Mouse (Mus musculus) lung, postnatal 0 days (tissue): Measurements from ENCODE around the gene Angptl4. TPM values are rescaled to one million over a fixed set of nuclear protein-coding genes. Genes with fewer than 3 reads are reported as not detected.

Experiments
- ATAC-seq: fragments of 200-750 bp; cut with Nextera tagmentation; 2 replicates; pipeline ENCODE4 v1.8.0; 2017; ENCODE audit warnings: moderate library complexity
- DNase-seq: peaks from one replicate; pipeline ENCODE4 v3.0.0-alpha.2; 2016; ENCODE audit warnings: low spot score
- H3K27ac ChIP-seq: fragments of 300-500 bp; sonication (generic); 2 replicates; pipeline ENCODE4 v1.5.1; 2014; ENCODE audit warnings: antibody characterized with exemption, mild to moderate bottlenecking, low read length, mixed read lengths
- H3K27me3 ChIP-seq: fragments of 300-500 bp; sonication (generic); replicated peaks from 2 replicates; pipeline ENCODE4 v1.6.1; 2014; ENCODE audit warnings: low read length, mixed read lengths; ENCODE audit not compliant: insufficient read depth
- H3K36me3 ChIP-seq: fragments of 300-500 bp; sonication (generic); 2 replicates; pipeline ENCODE4 v1.6.1; 2014; ENCODE audit warnings: low read length, mixed read lengths; ENCODE audit not compliant: insufficient read depth
- H3K4me1 ChIP-seq: fragments of 300-500 bp; sonication (generic); 2 replicates; pipeline ENCODE4 v1.6.1; 2014; ENCODE audit warnings: antibody characterized with exemption, low read depth, low read length, mixed read lengths; ENCODE audit not compliant: insufficient read depth
- H3K4me2 ChIP-seq: fragments of 300-500 bp; sonication (generic); replicated peaks from 2 replicates; pipeline ENCODE4 v1.6.1; 2014; ENCODE audit warnings: low read depth, mild to moderate bottlenecking, low read length, moderate library complexity, mixed read lengths
- H3K4me3 ChIP-seq: fragments of 300-500 bp; sonication (generic); 2 replicates; pipeline ENCODE4 v1.5.1; 2014; ENCODE audit warnings: low read depth, low read length
- H3K9ac ChIP-seq: fragments of 300-500 bp; sonication (generic); replicated peaks from 2 replicates; pipeline ENCODE4 v1.6.1; 2014; ENCODE audit warnings: low read depth, mild to moderate bottlenecking
- H3K9me3 ChIP-seq: fragments of 300-500 bp; sonication (generic); 2 replicates; pipeline ENCODE4 v1.6.1; 2016; ENCODE audit warnings: low read length, mixed read lengths
- CTCF ChIP-seq: IDR thresholded peaks from 2 replicates; pipeline ENCODE4 v1.5.1; 2016; ENCODE audit warnings: antibody characterized with exemption, mild to moderate bottlenecking
- EP300 ChIP-seq: IDR thresholded peaks from 2 replicates; pipeline ENCODE4 v1.6.1; 2016; ENCODE audit warnings: antibody characterized with exemption, mild to moderate bottlenecking, control low read depth
- WGBS: fragments of 180-500 bp; shearing (Covaris S2); extraction: QIAGEN DNeasy Blood & Tissue Kit; methylation state at CpG from one replicate; pipeline ENCODE4 v1.1.7; 2014; 5-methylcytosine and 5-hydroxymethylcytosine counted together
- polyA plus RNA-seq: library from polyadenylated mRNA; unstranded; fragments of >200 nt; fragmentation: Nextera tagmentation; extraction: Ambion mirVana; gene quantifications from 2 replicates; pipeline ENCODE4 v1.2.1, GENCODE M21; 2015

The Angptl4 gene
- polyA plus RNA-seq, 1 experiment from 2014 or later: 125 TPM

- TF ChIP-seq CTCF: no peak
- TF ChIP-seq EP300: no peak
- DNase-seq (no peak), ATAC-seq (no peak)
- H3K4me3 ChIP-seq: no peak overlapping the region
- no peaks in the 10 kb centered on the region for H3K36me3 ChIP-seq
- H3K4me1 ChIP-seq: no peaks in the 10 kb centered on the region; the same call in 1 of the 2 replicates
- no peak overlapping the region for H3K9ac ChIP-seq
- no peak overlapping the region for H3K4me2 ChIP-seq
- no peak overlapping the region for H3K27ac ChIP-seq
- WGBS: 95% methylated on average over 4 of the region's 4 CpGs
- no peaks in the 10 kb centered on the region for H3K9me3 ChIP-seq
- H3K27me3 ChIP-seq: no peaks in the 10 kb centered on the region
Measured at GRCm38 (mm10) chr17:33771617-33772016, 10.0 kb downstream of the Angptl4 start.

- H3K9me3 ChIP-seq: no peaks in the 10 kb centered on the region
- H3K27me3 ChIP-seq: no peaks in the 10 kb centered on the region
- 65% methylated on average over 3 of the region's 3 CpGs for WGBS
- no peaks in the 10 kb centered on the region for H3K36me3 ChIP-seq
- H3K4me2 ChIP-seq: no peak overlapping the region
- H3K4me1 ChIP-seq: no peaks in the 10 kb centered on the region
- TF ChIP-seq CTCF: no peak
- TF ChIP-seq EP300: no peak
- ATAC-seq (no peak), DNase-seq (no peak)
- H3K9ac ChIP-seq: no peak overlapping the region
- no peak overlapping the region for H3K4me3 ChIP-seq
- no peak overlapping the region for H3K27ac ChIP-seq
Measured at GRCm38 (mm10) chr17:33766389-33766788, 15.2 kb downstream of the Angptl4 start.

- peak within 1 kb of the TSS; percentile 52 for H3K4me3 ChIP-seq
- H3K4me1 ChIP-seq: peaks cover 30% of the 10 kb centered on the region
- ATAC-seq (peak; percentile 98), DNase-seq (peak; percentile 100)
- H3K27ac ChIP-seq: peak within 1 kb of the TSS; percentile 97
- H3K4me2 ChIP-seq: peak within 1 kb of the TSS; percentile 67
- H3K27me3 ChIP-seq: no peaks in the 10 kb centered on the region
- H3K9ac ChIP-seq: peak within 1 kb of the TSS; percentile 83
- H3K36me3 ChIP-seq: no peaks in the 10 kb centered on the region
- TF ChIP-seq EP300: peak; percentile 6
- peak; percentile 54 for TF ChIP-seq CTCF
- WGBS: 2% methylated on average over 34 of the region's 35 CpGs
- no peaks in the 10 kb centered on the region for H3K9me3 ChIP-seq
Measured at GRCm38 (mm10) chr17:33760255-33761165, 21.1 kb downstream of the Angptl4 start, which contains the start of gene Rab11b. Rab11b (minus strand) TSS chr17:33760530.

- WGBS: 2% methylated on average over 36 of the region's 38 CpGs
- TF ChIP-seq CTCF (no peak), EP300 (no peak; the same call in 1 of the 2 replicates)
- peak; percentile 86 for ATAC-seq
Measured at GRCm38 (mm10) chr17:33759767-33760254, 21.8 kb downstream of the Angptl4 start.

GRCm38 (mm10) chr17:33757231-33757630, 24.4 kb downstream of the Angptl4 start:
- no peak overlapping the region for H3K4me3 ChIP-seq
- H3K27ac ChIP-seq: peak overlapping the region; percentile 29; the same call in 1 of the 2 replicates
- no peak for TF ChIP-seq CTCF
- TF ChIP-seq EP300: no peak
- H3K9me3 ChIP-seq: no peaks in the 10 kb centered on the region
- 49% methylated on average over 4 of the region's 4 CpGs for WGBS
- no peaks in the 10 kb centered on the region for H3K36me3 ChIP-seq
- ATAC-seq (no peak), DNase-seq (no peak)
- H3K27me3 ChIP-seq: no peaks in the 10 kb centered on the region
- peak overlapping the region; percentile 22; the same call in 1 of the 2 replicates for H3K4me2 ChIP-seq
- H3K4me1 ChIP-seq: peaks cover 33% of the 10 kb centered on the region
- no peak overlapping the region for H3K9ac ChIP-seq

More at GRCm38 (mm10) chr17:33759767-33760254, 21.8 kb downstream of the Angptl4 start:
- H3K4me2 ChIP-seq: peak overlapping the region; percentile 67
- H3K4me1 ChIP-seq: peaks cover 33% of the 10 kb centered on the region
- H3K9ac ChIP-seq: peak overlapping the region; percentile 83
- no peaks in the 10 kb centered on the region for H3K9me3 ChIP-seq
- H3K27ac ChIP-seq: peak overlapping the region; percentile 97
- H3K4me3 ChIP-seq: peak overlapping the region; percentile 52
- no peaks in the 10 kb centered on the region for H3K27me3 ChIP-seq
- no peaks in the 10 kb centered on the region for H3K36me3 ChIP-seq
- DNase-seq: peak; percentile 94

GRCm38 (mm10) chr17:33756108-33756790, 25.4 kb downstream of the Angptl4 start:
- Histone ChIP-seq H3K4me3 (no peak overlapping the region), H3K4me1 (peaks cover 33% of the 10 kb centered on the region), H3K27ac (peak overlapping the region; percentile 66), H3K4me2 (no peak overlapping the region; the same call in 1 of the 2 replicates), H3K27me3 (no peaks in the 10 kb centered on the region), H3K36me3 (no peaks in the 10 kb centered on the region), H3K9ac (no peak overlapping the region), H3K9me3 (no peaks in the 10 kb centered on the region)
- ATAC-seq (no peak), DNase-seq (peak; percentile 49)
- TF ChIP-seq CTCF (no peak), EP300 (peak; percentile 64; the same call in 1 of the 2 replicates)
- 77% methylated on average over 3 of the region's 3 CpGs for WGBS
